Mouse (Mus musculus) MEL (cell line): ENCODE measurements at regions not wholly inside any gene's neighbourhood (a gene's known extent, or its start where the extent isn't known, plus 50 kb on each side); places are given as distances from the start of the nearest gene placed in this dataset.

Experiments
- DNase-seq: peaks from one replicate; pipeline ENCODE4 v3.0.0; 2011; ENCODE audit warnings: low read depth, low spot score
- H3K27ac ChIP-seq: 2 replicates; pipeline ENCODE4 v1.5.1; 2012; ENCODE audit warnings: low read depth, mild to moderate bottlenecking, control low read depth, low read length, moderate library complexity; ENCODE audit not compliant: control insufficient read depth
- H3K27me3 ChIP-seq, 2 experiments: fragments of 150-350 bp in 1 of 2; sonication (generic) in 1 of 2; 2 replicates each; pipeline ENCODE4 v1.6.1; 2012; ENCODE audit warnings: low read length in 2 of 2, mild to moderate bottlenecking in 2 of 2, improper control_type of control experiment in 1 of 2, moderate library complexity in 1 of 2; ENCODE audit not compliant: insufficient read depth in 2 of 2, control insufficient read depth in 1 of 2
- H3K36me3 ChIP-seq, 2 experiments: 2 replicates each; pipeline ENCODE4 v1.6.1; 2012 to 2014; ENCODE audit warnings: low read length in 2 of 2, improper control_type of control experiment in 1 of 2, inconsistent platforms in 1 of 2, mild to moderate bottlenecking in 1 of 2; ENCODE audit not compliant: insufficient read depth in 2 of 2, control insufficient read depth in 1 of 2
- H3K4me1 ChIP-seq, 2 experiments: fragments of 150-350 bp in 1 of 2; sonication (generic) in 1 of 2; 2 replicates each; pipeline ENCODE4 v1.6.1; 2012; ENCODE audit warnings: low read length in 2 of 2, improper control_type of control experiment in 1 of 2, mild to moderate bottlenecking in 1 of 2; ENCODE audit not compliant: insufficient read depth in 2 of 2, control insufficient read depth in 1 of 2
- H3K4me3 ChIP-seq, 2 experiments: fragments of 150-350 bp in 1 of 2; sonication (generic) in 1 of 2; 2 replicates each; pipeline ENCODE4 v1.5.1; 2012; ENCODE audit warnings: low read depth in 2 of 2, low read length in 2 of 2, mild to moderate bottlenecking in 2 of 2, moderate library complexity in 2 of 2, control low read depth in 1 of 2, improper control_type of control experiment in 1 of 2; ENCODE audit not compliant: control insufficient read depth in 1 of 2, insufficient read depth in 1 of 2
- H3K79me2 ChIP-seq: 2 replicates; pipeline ENCODE4 v1.6.1; 2012; ENCODE audit warnings: mild to moderate bottlenecking, low read length, moderate library complexity; ENCODE audit not compliant: control insufficient read depth, poor library complexity, insufficient read depth
- H3K9ac ChIP-seq: 2 replicates; pipeline ENCODE4 v1.6.1; 2012; ENCODE audit warnings: low read depth, mild to moderate bottlenecking, control low read depth, low read length, moderate library complexity; ENCODE audit not compliant: control insufficient read depth, poor library complexity, severe bottlenecking
- H3K9me3 ChIP-seq: fragments of 150-350 bp; sonication (generic); replicated peaks from 2 replicates; pipeline ENCODE4 v1.6.1; 2012; ENCODE audit warnings: mild to moderate bottlenecking, low read length, improper control_type of control experiment, moderate library complexity; ENCODE audit not compliant: insufficient read depth
- CHD2 ChIP-seq: IDR thresholded peaks from 2 replicates; pipeline ENCODE4 v1.6.1; 2011; ENCODE audit warnings: low read length, improper control_type of control experiment
- CTCF ChIP-seq, 3 experiments: IDR thresholded peaks in 2 of 3; conservative IDR thresholded peaks in 1 of 3; 2 replicates each; pipeline ENCODE4 v1.5.1; 2011 to 2012; ENCODE audit warnings: low read length in 3 of 3, low read depth in 2 of 3, mild to moderate bottlenecking in 2 of 3, improper control_type of control experiment in 1 of 3, inconsistent platforms in 1 of 3, mixed read lengths in 1 of 3, moderate library complexity in 1 of 3; ENCODE audit not compliant: control insufficient read depth in 1 of 3, insufficient read depth in 1 of 3, poor library complexity in 1 of 3, severe bottlenecking in 1 of 3
- EP300 ChIP-seq, 2 experiments: IDR thresholded peaks; 2 replicates each; pipeline ENCODE4 v1.6.1; 2011; ENCODE audit warnings: improper control_type of control experiment in 2 of 2, low read length in 2 of 2, low read depth in 1 of 2, mild to moderate bottlenecking in 1 of 2
- GABPA ChIP-seq: IDR thresholded peaks from 2 replicates; pipeline ENCODE4 v1.6.1; 2012; ENCODE audit warnings: low read depth, mild to moderate bottlenecking, inconsistent platforms, low read length, improper control_type of control experiment, moderate library complexity
- JUND ChIP-seq: IDR thresholded peaks from 2 replicates; pipeline ENCODE4 v1.6.1; 2011; ENCODE audit warnings: low read depth, mild to moderate bottlenecking, improper control_type of control experiment, low read length
- KAT2A ChIP-seq: conservative IDR thresholded peaks from 2 replicates; pipeline ENCODE4 v1.6.1; 2012; ENCODE audit warnings: low read depth, low read length, improper control_type of control experiment, inconsistent platforms
- MAX ChIP-seq: IDR thresholded peaks from 2 replicates; pipeline ENCODE4 v1.6.1; 2011; ENCODE audit warnings: low read length, improper control_type of control experiment
- MEF2A ChIP-seq: IDR thresholded peaks from 2 replicates; pipeline ENCODE4 v1.6.1; 2014; ENCODE audit warnings: low read depth, mild to moderate bottlenecking, inconsistent platforms, low read length, improper control_type of control experiment; ENCODE audit not compliant: poor library complexity, insufficient replicate concordance, severe bottlenecking; ENCODE audit errors: extremely low read depth
- MYB ChIP-seq: IDR thresholded peaks from 2 replicates; pipeline ENCODE4 v1.6.1; 2011; ENCODE audit warnings: mild to moderate bottlenecking, low read depth, low read length, improper control_type of control experiment
- MYC ChIP-seq: IDR thresholded peaks from 2 replicates; pipeline ENCODE4 v1.6.1; 2011; ENCODE audit warnings: low read depth, mild to moderate bottlenecking, low read length, improper control_type of control experiment, moderate library complexity
- NRF1 ChIP-seq: IDR thresholded peaks from 2 replicates; pipeline ENCODE4 v1.6.1; 2014; ENCODE audit warnings: low read depth, mild to moderate bottlenecking, inconsistent platforms, low read length, improper control_type of control experiment, moderate library complexity; ENCODE audit not compliant: poor library complexity, insufficient read depth, severe bottlenecking
- POLR2A ChIP-seq, 2 experiments: IDR thresholded peaks; 2 replicates each; pipeline ENCODE4 v1.6.1; 2011 to 2012; ENCODE audit warnings: low read length in 2 of 2, mild to moderate bottlenecking in 2 of 2, control low read depth in 1 of 2, improper control_type of control experiment in 1 of 2, low read depth in 1 of 2, moderate library complexity in 1 of 2; ENCODE audit not compliant: control insufficient read depth in 1 of 2, insufficient read depth in 1 of 2, poor library complexity in 1 of 2
- POLR2AphosphoS5 ChIP-seq: IDR thresholded peaks from 2 replicates; pipeline ENCODE4 v1.6.1; 2012; ENCODE audit warnings: low read depth, borderline replicate concordance, mild to moderate bottlenecking, inconsistent platforms, low read length, moderate library complexity, mixed read lengths
- RCOR1 ChIP-seq: IDR thresholded peaks from 2 replicates; pipeline ENCODE4 v1.6.1; 2012; ENCODE audit warnings: low read depth, mild to moderate bottlenecking, inconsistent platforms, low read length, improper control_type of control experiment
- SIN3A ChIP-seq: IDR thresholded peaks from 2 replicates; pipeline ENCODE4 v1.6.1; 2012; ENCODE audit warnings: low read length, improper control_type of control experiment, inconsistent platforms
- TAL1 ChIP-seq: IDR thresholded peaks from 2 replicates; pipeline ENCODE4 v1.6.1; 2012; ENCODE audit warnings: mild to moderate bottlenecking, inconsistent platforms, low read length, moderate library complexity, mixed read lengths
- USF1 ChIP-seq: IDR thresholded peaks from 2 replicates; pipeline ENCODE4 v1.6.1; 2014; ENCODE audit warnings: low read depth, mild to moderate bottlenecking, inconsistent platforms, low read length, improper control_type of control experiment, moderate library complexity
- USF2 ChIP-seq, 2 experiments: IDR thresholded peaks; 2 replicates each; pipeline ENCODE4 v1.6.1; 2011 to 2012; ENCODE audit warnings: improper control_type of control experiment in 2 of 2, low read length in 2 of 2, borderline replicate concordance in 1 of 2, inconsistent platforms in 1 of 2, low read depth in 1 of 2, mild to moderate bottlenecking in 1 of 2; ENCODE audit not compliant: insufficient read depth in 1 of 2
- ZC3H11A ChIP-seq: IDR thresholded peaks from 2 replicates; pipeline ENCODE4 v1.6.1; 2012; ENCODE audit warnings: low read depth, mild to moderate bottlenecking, inconsistent platforms, low read length, improper control_type of control experiment
- ZKSCAN1 ChIP-seq: IDR thresholded peaks from 2 replicates; pipeline ENCODE4 v1.6.1; 2012; ENCODE audit warnings: low read depth, mild to moderate bottlenecking, inconsistent platforms, low read length, improper control_type of control experiment, moderate library complexity

GRCm38 (mm10) chr6:51180881-51181875, 251.3 kb upstream of the Nfe2l3 start (continued):
- TF ChIP-seq POLR2A (IDR thresholded peaks at IDR 0.05; ENCODE audit: control insufficient read depth in 1 of 2, insufficient read depth in 1 of 2, low read depth in 1 of 2, low read length in 2 of 2, poor library complexity in 1 of 2): no peak

DNA sequence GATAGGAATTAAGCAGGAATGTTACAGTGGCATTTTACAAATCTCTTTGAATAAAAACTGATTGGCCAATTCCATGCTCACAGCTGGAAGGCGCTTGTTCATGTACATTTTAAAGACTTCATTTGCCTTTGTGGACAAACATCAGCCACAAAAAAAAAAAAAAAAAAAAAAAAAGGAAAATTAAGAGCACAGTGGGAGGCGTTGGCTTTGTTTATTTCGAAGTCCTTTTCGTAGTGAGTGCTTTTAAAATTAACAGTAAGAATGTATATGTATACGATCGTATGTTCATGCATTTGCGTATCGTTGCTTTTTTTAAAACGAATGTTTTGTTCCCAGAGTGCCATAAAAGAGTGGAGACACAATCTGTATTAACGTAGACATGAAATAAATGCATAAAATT, 250.6 kb upstream of the Nfe2l3 start:
- no peak overlapping the region for H3K27ac ChIP-seq
- H3K9ac ChIP-seq: no peak overlapping the region
- peaks cover 0 to 5% of the 10 kb centered on the region in 2 experiments; a peak in 2 of 4 replicates for H3K36me3 ChIP-seq
- H3K4me3 ChIP-seq: no peak overlapping the region
- TF ChIP-seq GABPA (no peak), KAT2A (no peak), NRF1 (no peak), EP300 (IDR thresholded peaks at IDR 0.05; ENCODE audit: low read depth in 1 of 2, low read length in 2 of 2) (no peak), USF2 (IDR thresholded peaks at IDR 0.05; ENCODE audit: borderline replicate concordance in 1 of 2, insufficient read depth in 1 of 2, low read depth in 1 of 2, low read length in 2 of 2) (no peak), POLR2AphosphoS5 (no peak), USF1 (no peak), MAX (no peak), JUND (no peak), SIN3A (no peak), MYB (no peak), MYC (no peak), CHD2 (no peak), TAL1 (no peak), ZKSCAN1 (no peak), RCOR1 (no peak), MEF2A (no peak), CTCF (IDR thresholded peaks at IDR 0.05 in 2 of 3, conservative IDR thresholded peaks at IDR 0.05 in 1 of 3; ENCODE audit: control insufficient read depth in 1 of 3, insufficient read depth in 1 of 3, low read depth in 2 of 3, low read length in 3 of 3, poor library complexity in 1 of 3, severe bottlenecking in 1 of 3) (no peak), ZC3H11A (no peak)
- H3K9me3 ChIP-seq: no peaks in the 10 kb centered on the region
- H3K79me2 ChIP-seq: no peaks in the 10 kb centered on the region
- no peak for DNase-seq
- no peaks in the 10 kb centered on the region; a peak in 1 of 4 replicates for H3K4me1 ChIP-seq
- H3K27me3 ChIP-seq: peaks cover 6 to 18% of the 10 kb centered on the region in 2 experiments
